Mouse (Mus musculus): ENCODE results near the gene Prtg. TPM values are rescaled to one million over a fixed set of nuclear protein-coding genes. Genes with fewer than 3 reads are reported as not detected.

Prtg gene
- polyA plus RNA-seq, 1 experiment from 2014 or later, result 6.2 TPM

- peak overlapping the region; percentile 69 for H3K27ac ChIP-seq (ENCODE audit: low read depth, low read length)
- no peaks in the 10 kb centered on the region for H3K27me3 ChIP-seq (ENCODE audit: control insufficient read depth, insufficient read depth, low read length)
- no peaks in the 10 kb centered on the region for H3K9me3 ChIP-seq (ENCODE audit: control insufficient read depth, low read length)
- DNase-seq (ENCODE audit: low spot score, missing footprints) (no peak), ATAC-seq (ENCODE audit: low FRiP score) (peak; percentile 75; the same call in 1 of the 2 replicates)
- peak overlapping the region; percentile 73 for H3K4me3 ChIP-seq (ENCODE audit: low read depth, low read length)
- H3K4me1 ChIP-seq (ENCODE audit: control insufficient read depth, insufficient read depth, low read length), result peaks cover 9% of the 10 kb centered on the region; the same call in 1 of the 2 replicates
- peak overlapping the region; percentile 94 for H3K4me2 ChIP-seq
- peak overlapping the region; percentile 95 for H3K9ac ChIP-seq (ENCODE audit: low read length)
- H3K36me3 ChIP-seq (ENCODE audit: control insufficient read depth, insufficient read depth, low read length), result no peaks in the 10 kb centered on the region
- 1% methylated on average over 20 of the region's 20 CpGs for WGBS
Measured at GRCm38 (mm10) chr9:72925935-72926258, 119.2 kb downstream of the Prtg start.

- no peaks in the 10 kb centered on the region for H3K27me3 ChIP-seq (ENCODE audit: control insufficient read depth, insufficient read depth, low read length)
- no peak for DNase-seq (ENCODE audit: low spot score, missing footprints)
- no peak overlapping the region for H3K4me3 ChIP-seq (ENCODE audit: low read depth, low read length)
- no peaks in the 10 kb centered on the region for H3K36me3 ChIP-seq (ENCODE audit: control insufficient read depth, insufficient read depth, low read length)
- peaks cover 6% of the 10 kb centered on the region; the same call in 1 of the 2 replicates for H3K4me1 ChIP-seq (ENCODE audit: control insufficient read depth, insufficient read depth, low read length)
- no peaks in the 10 kb centered on the region for H3K9me3 ChIP-seq (ENCODE audit: control insufficient read depth, low read length)
- WGBS, result 83% methylated on average over 13 of the region's 13 CpGs
- H3K4me2 ChIP-seq, result no peak overlapping the region
- ATAC-seq (ENCODE audit: low FRiP score), result no peak
- no peak overlapping the region for H3K9ac ChIP-seq (ENCODE audit: low read length)
- no peak overlapping the region for H3K27ac ChIP-seq (ENCODE audit: low read depth, low read length)
Measured at GRCm38 (mm10) chr9:72931166-72931790, 124.6 kb downstream of the Prtg start.

DNA sequence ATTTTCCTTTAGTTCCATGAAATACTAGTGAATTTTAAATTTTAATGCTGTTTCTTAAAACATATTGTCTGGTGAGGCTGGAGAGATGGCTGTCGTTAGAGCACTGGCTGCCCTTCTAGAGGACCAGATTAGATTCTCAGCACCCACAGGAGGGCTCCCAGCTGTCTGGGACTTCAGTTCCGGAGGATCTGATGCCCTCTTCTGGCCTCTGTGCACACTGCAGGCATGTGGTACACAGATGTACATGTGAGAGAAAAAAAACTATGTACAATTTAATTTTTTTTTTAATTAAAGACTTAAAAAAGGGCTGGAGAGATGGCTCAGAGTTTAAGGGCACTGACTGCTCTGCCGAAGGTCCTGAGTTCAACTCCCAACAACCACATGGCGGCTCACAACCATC lies 128.6 kb downstream of the Prtg start:
- no peak overlapping the region for H3K4me2 ChIP-seq
- no peaks in the 10 kb centered on the region for H3K36me3 ChIP-seq (ENCODE audit: control insufficient read depth, insufficient read depth, low read length)
- H3K9ac ChIP-seq (ENCODE audit: low read length), result no peak overlapping the region
- H3K9me3 ChIP-seq (ENCODE audit: control insufficient read depth, low read length), result no peaks in the 10 kb centered on the region
- no peak for ATAC-seq (ENCODE audit: low FRiP score)
- H3K4me3 ChIP-seq (ENCODE audit: low read depth, low read length), result no peak overlapping the region
- no peaks in the 10 kb centered on the region for H3K4me1 ChIP-seq (ENCODE audit: control insufficient read depth, insufficient read depth, low read length)
- no peak for DNase-seq (ENCODE audit: low spot score, missing footprints)
- 87% methylated on average over 4 of the region's 4 CpGs for WGBS
- no peaks in the 10 kb centered on the region for H3K27me3 ChIP-seq (ENCODE audit: control insufficient read depth, insufficient read depth, low read length)
- H3K27ac ChIP-seq (ENCODE audit: low read depth, low read length), result no peak overlapping the region

- Histone ChIP-seq H3K36me3 (ENCODE audit: control insufficient read depth, insufficient read depth, low read length) (no peaks in the 10 kb centered on the region), H3K27ac (ENCODE audit: low read depth, low read length) (no peak overlapping the region), H3K4me1 (ENCODE audit: control insufficient read depth, insufficient read depth, low read length) (no peaks in the 10 kb centered on the region), H3K4me3 (ENCODE audit: low read depth, low read length) (no peak overlapping the region), H3K9me3 (ENCODE audit: control insufficient read depth, low read length) (no peaks in the 10 kb centered on the region), H3K4me2 (no peak overlapping the region), H3K9ac (ENCODE audit: low read length) (no peak overlapping the region), H3K27me3 (ENCODE audit: control insufficient read depth, insufficient read depth, low read length) (no peaks in the 10 kb centered on the region)
- no peak for ATAC-seq (ENCODE audit: low FRiP score)
- WGBS, result 75% methylated on average over 2 of the region's 2 CpGs
- no peak for DNase-seq (ENCODE audit: low spot score, missing footprints)
Measured at GRCm38 (mm10) chr9:72936301-72936700, 129.6 kb downstream of the Prtg start.

- Histone ChIP-seq H3K4me3 (ENCODE audit: low read depth, low read length) (no peak overlapping the region), H3K4me2 (no peak overlapping the region), H3K36me3 (ENCODE audit: control insufficient read depth, insufficient read depth, low read length) (peaks cover 14% of the 10 kb centered on the region; the same call in 1 of the 2 replicates), H3K27ac (ENCODE audit: low read depth, low read length) (no peak overlapping the region), H3K9me3 (ENCODE audit: control insufficient read depth, low read length) (peaks cover 6% of the 10 kb centered on the region; the same call in 1 of the 2 replicates), H3K4me1 (ENCODE audit: control insufficient read depth, insufficient read depth, low read length) (no peaks in the 10 kb centered on the region), H3K27me3 (ENCODE audit: control insufficient read depth, insufficient read depth, low read length) (no peaks in the 10 kb centered on the region), H3K9ac (ENCODE audit: low read length) (no peak overlapping the region)
- DNase-seq (ENCODE audit: low spot score, missing footprints), result peak; percentile 21
- 64% methylated on average over 3 of the region's 3 CpGs for WGBS
- ATAC-seq (ENCODE audit: low FRiP score), result no peak
Measured at GRCm38 (mm10) chr9:72943424-72943823, 136.8 kb downstream of the Prtg start.

GRCm38 (mm10) chr9:72944286-72944685 lies 137.6 kb downstream of the Prtg start:
- ATAC-seq (ENCODE audit: low FRiP score), result no peak
- H3K27me3 ChIP-seq (ENCODE audit: control insufficient read depth, insufficient read depth, low read length), result no peaks in the 10 kb centered on the region
- no peak overlapping the region for H3K9ac ChIP-seq (ENCODE audit: low read length)
- H3K27ac ChIP-seq (ENCODE audit: low read depth, low read length), result no peak overlapping the region
- H3K4me2 ChIP-seq, result no peak overlapping the region
- peaks cover 6% of the 10 kb centered on the region; the same call in 1 of the 2 replicates for H3K9me3 ChIP-seq (ENCODE audit: control insufficient read depth, low read length)
- no peak overlapping the region for H3K4me3 ChIP-seq (ENCODE audit: low read depth, low read length)
- no peaks in the 10 kb centered on the region for H3K4me1 ChIP-seq (ENCODE audit: control insufficient read depth, insufficient read depth, low read length)
- WGBS, result 87% methylated on average over 13 of the region's 13 CpGs
- peaks cover 14% of the 10 kb centered on the region; the same call in 1 of the 2 replicates for H3K36me3 ChIP-seq (ENCODE audit: control insufficient read depth, insufficient read depth, low read length)
- peak; percentile 60 for DNase-seq (ENCODE audit: low spot score, missing footprints)

GRCm38 (mm10) chr9:72947010-72947409 lies 140.3 kb downstream of the Prtg start:
- no peaks in the 10 kb centered on the region for H3K4me1 ChIP-seq (ENCODE audit: control insufficient read depth, insufficient read depth, low read length)
- H3K36me3 ChIP-seq (ENCODE audit: control insufficient read depth, insufficient read depth, low read length), result peaks cover 14% of the 10 kb centered on the region; the same call in 1 of the 2 replicates
- peaks cover 6% of the 10 kb centered on the region; the same call in 1 of the 2 replicates for H3K9me3 ChIP-seq (ENCODE audit: control insufficient read depth, low read length)
- peak; percentile 4 for DNase-seq (ENCODE audit: low spot score, missing footprints)
- no peak overlapping the region for H3K9ac ChIP-seq (ENCODE audit: low read length)
- H3K27ac ChIP-seq (ENCODE audit: low read depth, low read length), result no peak overlapping the region
- ATAC-seq (ENCODE audit: low FRiP score), result no peak
- 97% methylated on average over 1 of the region's 1 CpGs for WGBS
- no peak overlapping the region for H3K4me3 ChIP-seq (ENCODE audit: low read depth, low read length)
- no peak overlapping the region for H3K4me2 ChIP-seq
- H3K27me3 ChIP-seq (ENCODE audit: control insufficient read depth, insufficient read depth, low read length), result no peaks in the 10 kb centered on the region

- Histone ChIP-seq H3K4me2 (no peak overlapping the region), H3K4me3 (ENCODE audit: low read depth, low read length) (no peak overlapping the region), H3K36me3 (ENCODE audit: control insufficient read depth, insufficient read depth, low read length) (peaks cover 14% of the 10 kb centered on the region; the same call in 1 of the 2 replicates), H3K27ac (ENCODE audit: low read depth, low read length) (no peak overlapping the region), H3K9me3 (ENCODE audit: control insufficient read depth, low read length) (peaks cover 6% of the 10 kb centered on the region; the same call in 1 of the 2 replicates), H3K9ac (ENCODE audit: low read length) (no peak overlapping the region), H3K4me1 (ENCODE audit: control insufficient read depth, insufficient read depth, low read length) (no peaks in the 10 kb centered on the region), H3K27me3 (ENCODE audit: control insufficient read depth, insufficient read depth, low read length) (no peaks in the 10 kb centered on the region)
- ATAC-seq (ENCODE audit: low FRiP score) (no peak), DNase-seq (ENCODE audit: low spot score, missing footprints) (peak; percentile 70)
- WGBS, result 82% methylated on average over 7 of the region's 7 CpGs
Measured at GRCm38 (mm10) chr9:72949572-72949971, 142.9 kb downstream of the Prtg start.

DNA sequence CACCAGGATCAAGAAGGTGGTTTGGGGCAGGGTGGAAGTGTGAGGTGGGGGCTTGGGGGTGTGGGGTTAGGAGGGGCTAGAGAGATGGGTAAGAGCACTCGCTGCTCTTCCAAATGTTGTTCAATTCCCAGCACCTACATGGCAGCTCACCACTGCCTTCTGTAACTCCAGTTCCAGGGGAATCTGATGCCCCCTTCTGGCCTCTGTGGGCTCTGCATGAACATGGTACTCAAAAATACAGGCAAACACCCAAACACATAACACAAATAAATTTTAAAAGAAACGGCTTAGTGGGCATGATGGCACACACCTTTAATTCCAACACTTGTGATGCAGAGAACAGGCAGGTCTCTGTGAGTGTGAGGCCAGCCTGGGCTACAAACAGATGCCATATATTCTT lies 148.1 kb downstream of the Prtg start:
- DNase-seq (ENCODE audit: low spot score, missing footprints) (peak; percentile 91), ATAC-seq (ENCODE audit: low FRiP score) (no peak)
- H3K36me3 ChIP-seq (ENCODE audit: control insufficient read depth, insufficient read depth, low read length), result no peaks in the 10 kb centered on the region
- H3K27me3 ChIP-seq (ENCODE audit: control insufficient read depth, insufficient read depth, low read length), result no peaks in the 10 kb centered on the region
- 60% methylated on average over 2 of the region's 2 CpGs for WGBS
- no peak overlapping the region for H3K4me2 ChIP-seq
- H3K4me1 ChIP-seq (ENCODE audit: control insufficient read depth, insufficient read depth, low read length), result no peaks in the 10 kb centered on the region
- no peak overlapping the region for H3K9ac ChIP-seq (ENCODE audit: low read length)
- no peaks in the 10 kb centered on the region for H3K9me3 ChIP-seq (ENCODE audit: control insufficient read depth, low read length)
- H3K27ac ChIP-seq (ENCODE audit: low read depth, low read length), result no peak overlapping the region
- no peak overlapping the region for H3K4me3 ChIP-seq (ENCODE audit: low read depth, low read length)

Data from midbrain, embryonic 11.5 days (tissue).